Mouse (Mus musculus): ENCODE measurements around the gene Eif5.

GRCm38 (mm10) chr12:111500725-111501124, 37.1 kb upstream of the Eif5 start:
- no peak for TF ChIP-seq CTCF (IDR thresholded peaks at IDR 0.05; ENCODE audit: low read depth, low read length)
- no peak for TF ChIP-seq POLR2A (IDR thresholded peaks at IDR 0.05; ENCODE audit: extremely low read depth, insufficient read depth, low read length)

All from liver, adult 2 months (tissue).